Mouse (Mus musculus) embryonic fibroblast, embryonic 13.5 days (primary cell): ENCODE measurements around the gene Arl6ip1.

Source experiments
- CTCF ChIP-seq: IDR thresholded peaks from 2 replicates; pipeline ENCODE4 v1.5.1; 2011; ENCODE audit warnings: mild to moderate bottlenecking, control low read depth, low read length, moderate library complexity, borderline replicate concordance; ENCODE audit not compliant: insufficient read depth
- POLR2A ChIP-seq: IDR thresholded peaks from 2 replicates; pipeline ENCODE4 v1.6.1; 2011; ENCODE audit warnings: low read depth, mild to moderate bottlenecking, control low read depth, low read length, moderate library complexity

DNA sequence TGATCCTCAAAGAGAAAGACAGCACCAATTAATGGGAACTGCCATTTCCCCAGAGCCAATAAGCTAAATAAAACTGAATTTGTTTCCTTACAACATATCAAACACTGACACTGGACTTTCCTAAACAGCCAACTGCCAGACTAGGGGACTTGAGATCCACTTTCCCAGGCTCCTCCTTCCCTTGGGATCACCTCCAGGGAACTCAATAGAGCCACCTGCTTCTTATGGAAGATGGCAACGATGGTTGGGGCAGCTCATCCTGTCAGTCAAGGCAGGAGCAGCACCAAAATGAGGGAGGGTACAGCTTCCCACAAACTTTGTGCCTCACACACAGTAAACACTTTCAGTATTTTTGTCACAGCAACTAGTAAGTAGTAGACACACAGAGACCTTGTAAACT, 21.8 kb downstream of the Arl6ip1 start:
- TF ChIP-seq POLR2A (no peak), CTCF (no peak)
